Mouse (Mus musculus) hematopoietic stem cell, adult 5-6 weeks (primary cell): ENCODE measurements around the gene Ephx3. TPM values are rescaled to one million over a fixed set of nuclear protein-coding genes. Genes with fewer than 3 reads are reported as not detected.
A peak's percentile ranks its signal among the peaks of the same experiment; 100 is the strongest.

Source experiments
- ATAC-seq, 2 experiments: fragments of 125-278 bp in 1 of 2; replicated peaks in 1 of 2; 2 replicates each; pipeline ENCODE4 v1.8.0; 2016 to 2017; ENCODE audit warnings: inconsistent platforms in 2 of 2, mild to moderate bottlenecking in 2 of 2, moderate number of reproducible peaks in 2 of 2, low read depth in 1 of 2, moderate TSS enrichment in 1 of 2; ENCODE audit not compliant: low FRiP score in 2 of 2, poor library complexity in 2 of 2, severe bottlenecking in 2 of 2, insufficient read depth in 1 of 2, low TSS enrichment in 1 of 2
- total RNA-seq: library from RNA; stranded (forward); fragments of 172-1452, 232-1000 nt; gene quantifications from 2 replicates; pipeline ENCODE4 v1.2.3, GENCODE M21; 2017

Gene Ephx3
- total RNA-seq, 1 experiment from 2014 or later = not detected

DNA sequence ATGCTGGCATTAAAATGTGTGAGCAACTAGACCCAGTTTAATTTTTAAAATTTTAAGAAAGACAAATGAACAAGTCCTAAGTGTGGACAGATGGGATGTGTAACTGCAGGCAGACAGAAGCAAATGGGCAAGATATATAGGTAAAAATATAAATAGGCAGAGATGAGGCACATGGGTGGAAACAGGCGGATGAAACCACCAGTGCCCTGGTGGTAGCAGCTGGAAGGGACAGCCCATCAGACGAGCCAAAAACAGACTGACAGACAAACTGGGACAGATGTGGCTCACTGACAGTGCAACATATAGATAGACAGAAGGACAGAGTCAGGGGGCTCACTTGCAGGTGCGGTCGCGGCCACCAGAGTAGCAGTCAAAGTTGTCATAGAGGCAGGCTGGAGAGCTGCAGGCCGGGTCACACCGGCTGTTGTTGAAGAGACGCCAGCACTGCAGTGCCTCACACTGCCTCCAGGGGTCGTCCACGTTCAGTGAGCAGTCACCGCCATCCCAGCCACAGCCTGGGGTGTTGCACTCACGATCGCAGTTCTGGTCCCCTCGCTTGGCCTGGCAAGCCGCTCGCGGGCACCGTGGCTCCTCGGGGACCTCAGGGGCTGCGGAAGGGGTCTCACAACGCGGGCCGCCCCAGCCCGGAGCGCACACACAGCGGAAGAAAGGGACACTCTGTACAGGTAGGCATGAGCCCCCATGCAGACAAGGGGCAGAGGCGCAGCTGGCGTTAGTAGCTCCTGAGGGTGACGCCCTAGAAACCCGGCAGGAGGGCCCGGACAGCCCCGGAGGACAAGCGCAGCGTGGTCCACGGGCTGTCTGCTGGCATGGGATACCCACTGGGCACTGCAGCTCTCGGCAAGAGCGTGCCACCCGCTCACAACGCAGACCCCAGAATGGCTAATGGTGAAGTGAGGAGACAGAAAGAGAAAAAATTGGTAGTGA is 46.2 kb downstream of the Ephx3 start:
- peak; percentile 94 to 95 for ATAC-seq

DNA sequence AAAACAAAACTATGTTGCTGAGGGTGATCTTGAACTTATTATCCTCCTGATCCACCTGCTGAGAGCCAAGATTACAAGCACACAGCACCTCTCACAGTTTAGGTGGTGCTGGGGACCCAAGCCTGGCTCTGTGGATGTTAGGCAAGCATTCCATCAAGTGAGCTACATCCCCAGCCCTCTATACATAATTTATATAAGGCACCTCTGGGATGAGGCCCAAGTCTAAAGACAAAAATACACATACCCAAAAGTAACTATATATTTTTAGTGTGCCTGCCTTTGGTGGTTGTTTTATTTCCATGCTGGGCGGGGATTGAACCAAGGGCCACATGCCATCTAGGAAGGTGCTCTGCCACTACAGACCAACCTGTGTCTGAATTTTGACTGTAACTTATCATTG is 47.1 kb downstream of the Ephx3 start:
- no peak for ATAC-seq

Other genes starting within 250 kb of the Ephx3 start
- 42.5 and 54.7 TPM in 2 replicates for gene Rrp1b, start 153.4 kb downstream of the Ephx3 start, total RNA-seq
- 0.79 and 1.3 TPM in 2 replicates for gene Hsf2bp, start 153.2 kb downstream of the Ephx3 start, total RNA-seq
- 0.19 and 0.25 TPM in 2 replicates for gene Notch3, start 22.7 kb downstream of the Ephx3 start, total RNA-seq
- gene Brd4, start 95.2 kb upstream of the Ephx3 start, total RNA-seq = 19.8 and 29.1 TPM in 2 replicates
- 167 and 229 TPM in 2 replicates for gene Akap8, start 131.7 kb upstream of the Ephx3 start, total RNA-seq
- gene Akap8l, start 161.1 kb upstream of the Ephx3 start, total RNA-seq = 122 and 127 TPM in 2 replicates
- 7.1 and 8.1 TPM in 2 replicates for gene Wiz, start 199.9 kb upstream of the Ephx3 start, total RNA-seq
- 87.7 and 92.1 TPM in 2 replicates for gene Rasal3, start 214.0 kb upstream of the Ephx3 start, total RNA-seq
- 57.8 and 80.3 TPM in 2 replicates for gene Pglyrp2, start 234.6 kb upstream of the Ephx3 start, total RNA-seq